Mouse (Mus musculus): ENCODE measurements around the gene Rab5if. TPM values are rescaled to one million over a fixed set of nuclear protein-coding genes. Genes with fewer than 3 reads are reported as not detected.

Rab5if gene
- total and polyA plus RNA-seq, 3 experiments: 226 to 315 (median 263) TPM

- H3K27me3 ChIP-seq (ENCODE audit: control insufficient read depth in 1 of 2, insufficient read depth in 2 of 2, low read length in 2 of 2): no peaks in the 10 kb centered on the region
- H3K4me1 ChIP-seq (ENCODE audit: control insufficient read depth in 1 of 2, insufficient read depth in 2 of 2, low read length in 2 of 2): peaks cover 3 to 10% of the 10 kb centered on the region in 2 experiments; a peak in 3 of 4 replicates
- H3K79me2 ChIP-seq (ENCODE audit: control insufficient read depth, insufficient read depth, low read length, poor library complexity): peaks cover 37% of the 10 kb centered on the region
- peak; percentile 91 for DNase-seq (ENCODE audit: low read depth, low spot score)
- peak within 1 kb of the TSS; percentile 97 for H3K9ac ChIP-seq (ENCODE audit: control insufficient read depth, low read depth, low read length, poor library complexity, severe bottlenecking)
- H3K36me3 ChIP-seq (ENCODE audit: control insufficient read depth in 1 of 2, insufficient read depth in 2 of 2, low read length in 2 of 2): peaks cover 0 to 7% of the 10 kb centered on the region in 2 experiments; a peak in 2 of 4 replicates
- TF ChIP-seq SIN3A (IDR thresholded peaks at IDR 0.05; ENCODE audit: low read length) (peak; percentile 86), MXI1 (IDR thresholded peaks at IDR 0.05; ENCODE audit: low read depth, low read length) (peak; percentile 64), HCFC1 (IDR thresholded peaks at IDR 0.05; ENCODE audit: low read depth, low read length) (peak; percentile 67), ZNF384 (IDR thresholded peaks at IDR 0.05; ENCODE audit: low read depth, low read length) (no peak), NRF1 (IDR thresholded peaks at IDR 0.05; ENCODE audit: insufficient read depth, low read depth, low read length, poor library complexity, severe bottlenecking) (no peak), ETS1 (IDR thresholded peaks at IDR 0.05; ENCODE audit: low read depth, low read length) (no peak), UBTF (IDR thresholded peaks at IDR 0.05; ENCODE audit: borderline replicate concordance, insufficient read depth, low read depth, low read length) (no peak), NELFE (IDR thresholded peaks at IDR 0.05; ENCODE audit: low read depth, low read length) (peak; percentile 15; the same call in 1 of the 2 replicates), TBP (IDR thresholded peaks at IDR 0.05; ENCODE audit: low read depth, low read length) (no peak), USF1 (IDR thresholded peaks at IDR 0.05; ENCODE audit: low read depth, low read length) (no peak), ELF1 (IDR thresholded peaks at IDR 0.05; ENCODE audit: low read depth, low read length) (0 out of 2 replicates have a peak, but pooled peaks have one; percentile 13), MAZ (IDR thresholded peaks at IDR 0.05; ENCODE audit: low read depth, low read length) (peak; percentile 78), ZKSCAN1 (IDR thresholded peaks at IDR 0.05; ENCODE audit: low read depth, low read length) (peak; percentile 98), CHD1 (IDR thresholded peaks at IDR 0.05; ENCODE audit: low read depth, low read length) (no peak), MYC (IDR thresholded peaks at IDR 0.05; ENCODE audit: low read depth, low read length) (0 out of 2 replicates have a peak, but pooled peaks have one; percentile 23), SMC3 (IDR thresholded peaks at IDR 0.05; ENCODE audit: low read depth, low read length) (no peak), CHD2 (IDR thresholded peaks at IDR 0.05; ENCODE audit: low read length) (no peak), POLR2AphosphoS2 (IDR thresholded peaks at IDR 0.05; ENCODE audit: low read length) (no peak), MAX (IDR thresholded peaks at IDR 0.05; ENCODE audit: low read length) (peak; percentile 55), POLR2A (IDR thresholded peaks at IDR 0.05; ENCODE audit: control insufficient read depth in 1 of 2, insufficient read depth in 1 of 2, low read depth in 1 of 2, low read length in 2 of 2, poor library complexity in 1 of 2) (peak; percentile 54 to 69; a peak in 2 of 4 replicates)
- peak within 1 kb of the TSS; percentile 77 for H3K27ac ChIP-seq (ENCODE audit: control insufficient read depth, low read depth, low read length)
- H3K4me3 ChIP-seq (ENCODE audit: control insufficient read depth in 1 of 2, insufficient read depth in 1 of 2, low read depth in 2 of 2, low read length in 2 of 2): peak within 1 kb of the TSS; percentile 63 to 65
- H3K9me3 ChIP-seq (replicated peaks; ENCODE audit: insufficient read depth, low read length): no peaks in the 10 kb centered on the region
Measured at GRCm38 (mm10) chr2:156839319-156840191, 23.4 kb upstream of the Rab5if start, which contains the start of gene Tgif2. Gene Tgif2, plus strand, starts transcription at chr2:156840007.

All from MEL (cell line).